Mouse (Mus musculus): ENCODE measurements around the gene Pla2g6. TPM values are rescaled to one million over a fixed set of nuclear protein-coding genes. Genes with fewer than 3 reads are reported as not detected.

The Pla2g6 gene
- polyA plus RNA-seq, 1 experiment from 2014 or later: 8.8 TPM

DNA sequence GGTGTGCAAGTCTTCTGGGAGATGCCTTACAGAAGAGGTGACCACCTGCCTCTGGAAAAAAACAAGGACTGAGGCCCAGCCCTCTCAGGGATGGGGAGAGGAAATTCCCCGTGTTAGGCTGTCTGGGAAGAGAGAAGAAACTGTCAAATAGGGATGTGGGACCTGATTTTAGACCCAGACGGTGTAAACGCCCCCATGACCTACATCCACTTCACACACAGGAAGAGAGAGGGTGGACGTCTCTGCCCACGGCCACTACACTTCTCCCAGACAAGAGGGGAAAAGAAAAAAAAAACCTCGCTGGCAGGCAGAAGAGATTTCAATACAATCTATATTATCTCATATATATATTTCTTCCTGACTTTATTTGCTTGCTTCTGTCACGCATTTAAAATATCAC, 32.2 kb upstream of the Pla2g6 start:
- H3K9me3 ChIP-seq (ENCODE audit: control insufficient read depth, low read length): no peaks in the 10 kb centered on the region
- no peaks in the 10 kb centered on the region for H3K27me3 ChIP-seq (ENCODE audit: control insufficient read depth, insufficient read depth, low read length)
- 36% methylated on average over 7 of the region's 7 CpGs for WGBS
- no peak overlapping the region for H3K27ac ChIP-seq (replicated peaks)
- H3K9ac ChIP-seq (ENCODE audit: low read length): no peak overlapping the region
- ATAC-seq (ENCODE audit: low FRiP score, low TSS enrichment): no peak
- no peak for TF ChIP-seq EP300 (optimal IDR thresholded peaks at IDR 0.05)
- no peak for TF ChIP-seq CTCF (IDR thresholded peaks at IDR 0.05; ENCODE audit: low read depth)
- H3K4me2 ChIP-seq (replicated peaks; ENCODE audit: low read depth): no peak overlapping the region
- peaks cover 13% of the 10 kb centered on the region; the same call in 1 of the 2 replicates for H3K36me3 ChIP-seq (ENCODE audit: control insufficient read depth, insufficient read depth, low read length)
- peaks cover 12% of the 10 kb centered on the region for H3K4me1 ChIP-seq (replicated peaks; ENCODE audit: control insufficient read depth, insufficient read depth)
- H3K4me3 ChIP-seq (ENCODE audit: low read depth, low read length): no peak overlapping the region
- no peak for DNase-seq (ENCODE audit: low spot score)

DNA sequence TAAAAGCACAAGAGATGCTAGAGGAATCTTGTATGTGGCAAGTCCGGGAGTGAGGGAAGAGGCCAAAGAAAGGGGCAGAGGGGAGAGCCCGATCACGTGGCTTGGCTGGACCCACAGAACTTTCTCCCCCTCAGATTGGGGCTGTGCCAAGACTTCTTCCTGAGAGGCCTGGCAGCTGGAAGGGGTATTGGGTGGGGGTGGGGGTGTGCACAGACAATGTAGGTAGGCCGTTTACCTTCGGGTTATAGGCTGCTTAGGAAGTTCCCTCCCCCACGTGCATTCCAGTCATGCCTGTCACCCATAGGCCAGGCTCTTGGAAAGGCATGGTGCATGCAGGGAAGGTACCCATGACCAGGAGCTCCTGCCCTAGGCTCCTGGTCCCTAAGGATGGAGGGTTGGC, 31.8 kb upstream of the Pla2g6 start:
- peak; percentile 18; the same call in 1 of the 2 replicates for ATAC-seq (ENCODE audit: low FRiP score, low TSS enrichment)
- Histone ChIP-seq H3K9ac (ENCODE audit: low read length) (0 out of 2 replicates have a peak overlapping the region, but pooled peaks have one; percentile 14), H3K4me2 (replicated peaks; ENCODE audit: low read depth) (no peak overlapping the region)

DNA sequence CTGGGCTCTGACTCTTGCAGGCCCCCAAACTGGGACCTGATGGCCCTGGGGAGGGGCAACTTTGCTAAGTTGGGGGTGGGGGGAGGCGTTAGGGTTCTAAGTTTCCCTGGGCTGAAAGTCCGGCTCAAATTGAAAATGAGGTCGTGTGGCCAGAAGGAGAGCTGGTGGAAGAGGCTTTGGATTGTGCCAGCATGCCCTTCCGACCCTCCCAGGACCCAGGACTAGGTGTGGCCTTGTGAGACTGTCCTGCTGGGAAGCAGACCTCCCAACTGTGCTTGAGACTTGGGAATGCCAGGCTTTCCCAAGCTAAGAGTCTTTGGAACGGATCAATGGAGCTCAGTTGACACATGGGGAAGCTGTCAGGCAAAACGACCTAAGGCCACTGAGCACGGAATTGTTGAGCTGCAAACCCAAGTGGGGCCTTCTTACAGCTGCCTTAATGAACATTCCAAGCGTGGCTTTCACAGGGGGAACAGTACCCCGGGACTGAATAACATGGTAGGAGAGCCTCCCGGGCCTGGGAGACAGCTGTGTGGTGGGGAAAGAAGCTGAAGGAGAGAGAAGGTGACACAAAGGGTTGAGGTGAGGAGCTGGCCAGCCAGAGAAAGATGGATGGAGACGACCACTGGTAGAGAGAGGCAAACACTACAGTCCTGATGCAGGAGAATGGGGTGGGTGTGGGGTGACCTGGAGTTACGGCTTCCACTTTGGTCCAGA, 29.9 kb upstream of the Pla2g6 start:
- WGBS: 36% methylated on average over 12 of the region's 12 CpGs
- Histone ChIP-seq H3K27me3 (ENCODE audit: control insufficient read depth, insufficient read depth, low read length) (no peaks in the 10 kb centered on the region), H3K9me3 (ENCODE audit: control insufficient read depth, low read length) (no peaks in the 10 kb centered on the region), H3K4me2 (replicated peaks; ENCODE audit: low read depth) (peak overlapping the region; percentile 93), H3K4me3 (ENCODE audit: low read depth, low read length) (no peak overlapping the region), H3K9ac (ENCODE audit: low read length) (peak overlapping the region; percentile 13; the same call in 1 of the 2 replicates), H3K4me1 (replicated peaks; ENCODE audit: control insufficient read depth, insufficient read depth) (peaks cover 12% of the 10 kb centered on the region), H3K36me3 (ENCODE audit: control insufficient read depth, insufficient read depth, low read length) (peaks cover 7% of the 10 kb centered on the region; the same call in 1 of the 2 replicates), H3K27ac (replicated peaks) (peak overlapping the region; percentile 87)
- ATAC-seq (ENCODE audit: low FRiP score, low TSS enrichment) (no peak), DNase-seq (ENCODE audit: low spot score) (no peak)
- TF ChIP-seq EP300 (optimal IDR thresholded peaks at IDR 0.05): no peak
- TF ChIP-seq CTCF (IDR thresholded peaks at IDR 0.05; ENCODE audit: low read depth): no peak

More for the DNA sequence above, 31.8 kb upstream of the Pla2g6 start:
- peak; percentile 63 for DNase-seq (ENCODE audit: low spot score)
- Histone ChIP-seq H3K27ac (replicated peaks) (no peak overlapping the region), H3K27me3 (ENCODE audit: control insufficient read depth, insufficient read depth, low read length) (no peaks in the 10 kb centered on the region), H3K4me3 (ENCODE audit: low read depth, low read length) (no peak overlapping the region), H3K36me3 (ENCODE audit: control insufficient read depth, insufficient read depth, low read length) (peaks cover 13% of the 10 kb centered on the region; the same call in 1 of the 2 replicates), H3K9me3 (ENCODE audit: control insufficient read depth, low read length) (no peaks in the 10 kb centered on the region), H3K4me1 (replicated peaks; ENCODE audit: control insufficient read depth, insufficient read depth) (peaks cover 12% of the 10 kb centered on the region)
- WGBS: 5% methylated on average over 6 of the region's 6 CpGs
- no peak for TF ChIP-seq CTCF (IDR thresholded peaks at IDR 0.05; ENCODE audit: low read depth)
- TF ChIP-seq EP300 (optimal IDR thresholded peaks at IDR 0.05): no peak

DNA sequence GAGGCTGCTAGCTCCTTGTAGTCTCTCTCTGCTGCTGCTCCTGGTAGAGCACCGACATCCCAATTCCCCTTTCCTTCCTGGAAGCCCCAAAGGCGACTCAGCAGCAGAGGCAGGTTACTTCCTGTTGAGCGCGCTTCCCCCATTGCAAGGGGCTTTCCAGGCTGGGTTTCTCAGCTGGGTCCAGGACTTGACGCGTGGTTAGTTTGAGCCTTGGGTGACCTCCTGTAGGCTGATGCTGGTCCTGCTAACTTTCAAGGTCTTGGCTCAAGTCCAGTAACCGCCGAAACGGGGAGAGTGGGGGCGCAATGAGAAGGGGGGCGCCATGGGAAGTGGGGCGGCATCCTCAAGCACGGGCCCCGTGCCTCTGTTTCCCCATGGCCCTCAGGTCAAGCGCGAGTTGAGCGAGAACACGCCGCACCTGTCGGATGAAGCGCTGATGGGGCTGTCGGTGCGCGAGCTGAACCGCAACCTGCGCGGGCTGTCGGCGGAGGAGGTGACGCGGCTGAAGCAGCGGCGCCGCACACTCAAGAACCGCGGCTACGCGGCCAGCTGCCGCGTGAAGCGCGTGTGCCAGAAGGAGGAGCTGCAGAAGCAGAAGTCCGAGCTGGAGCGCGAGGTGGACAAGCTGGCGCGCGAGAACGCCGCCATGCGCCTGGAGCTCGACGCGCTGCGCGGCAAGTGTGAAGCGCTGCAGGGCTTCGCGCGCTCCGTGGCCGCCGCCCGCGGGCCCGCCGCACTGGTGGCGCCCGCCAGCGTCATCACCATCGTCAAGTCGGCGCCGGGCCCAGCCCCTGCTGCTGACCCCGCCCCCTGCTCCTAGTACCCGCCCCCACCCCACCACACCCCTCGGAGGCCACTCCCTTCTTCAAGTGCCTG, 29.1 kb upstream of the Pla2g6 start:
- peak overlapping the region; percentile 63 for H3K9ac ChIP-seq (ENCODE audit: low read length)
- peak; percentile 95 for DNase-seq (ENCODE audit: low spot score)
- peaks cover 15% of the 10 kb centered on the region for H3K4me1 ChIP-seq (replicated peaks; ENCODE audit: control insufficient read depth, insufficient read depth)
- H3K9me3 ChIP-seq (ENCODE audit: control insufficient read depth, low read length): no peaks in the 10 kb centered on the region
- peaks cover 3% of the 10 kb centered on the region; the same call in 1 of the 2 replicates for H3K36me3 ChIP-seq (ENCODE audit: control insufficient read depth, insufficient read depth, low read length)
- no peaks in the 10 kb centered on the region for H3K27me3 ChIP-seq (ENCODE audit: control insufficient read depth, insufficient read depth, low read length)
- TF ChIP-seq CTCF (IDR thresholded peaks at IDR 0.05; ENCODE audit: low read depth): peak; percentile 52
- no peak for TF ChIP-seq EP300 (optimal IDR thresholded peaks at IDR 0.05)
- under 1% methylated on average over 53 of the region's 77 CpGs for WGBS
- ATAC-seq (ENCODE audit: low FRiP score, low TSS enrichment): peak; percentile 88
- H3K4me3 ChIP-seq (ENCODE audit: low read depth, low read length): peak overlapping the region; percentile 46
- peak overlapping the region; percentile 93 for H3K4me2 ChIP-seq (replicated peaks; ENCODE audit: low read depth)
- peak overlapping the region; percentile 87 for H3K27ac ChIP-seq (replicated peaks)

DNA sequence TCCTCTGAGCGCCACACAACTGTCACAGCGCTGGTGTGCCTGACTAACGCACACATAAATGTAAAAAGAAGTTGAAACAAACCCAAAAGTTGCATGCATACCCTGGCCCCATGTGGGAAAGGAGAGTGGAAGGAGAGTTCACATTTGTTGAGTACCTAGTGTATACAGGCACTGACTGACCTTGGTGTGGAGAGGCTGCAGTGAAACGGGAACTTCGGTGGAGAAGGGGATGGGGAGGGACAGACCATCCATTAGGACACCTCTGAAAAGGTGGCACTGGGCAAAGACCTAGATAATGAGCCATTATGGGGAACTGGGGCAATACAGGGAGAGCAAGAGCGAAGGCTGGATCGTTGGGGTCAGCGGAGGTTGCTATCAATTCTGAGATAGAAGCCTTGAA, 28.3 kb upstream of the Pla2g6 start:
- Histone ChIP-seq H3K4me1 (replicated peaks; ENCODE audit: control insufficient read depth, insufficient read depth) (peaks cover 20% of the 10 kb centered on the region), H3K4me2 (replicated peaks; ENCODE audit: low read depth) (peak overlapping the region; percentile 93), H3K9me3 (ENCODE audit: control insufficient read depth, low read length) (no peaks in the 10 kb centered on the region), H3K27me3 (ENCODE audit: control insufficient read depth, insufficient read depth, low read length) (no peaks in the 10 kb centered on the region), H3K9ac (ENCODE audit: low read length) (peak overlapping the region; percentile 63; the same call in 1 of the 2 replicates), H3K36me3 (ENCODE audit: control insufficient read depth, insufficient read depth, low read length) (no peaks in the 10 kb centered on the region), H3K27ac (replicated peaks) (0 out of 2 replicates have a peak overlapping the region, but pooled peaks have one; percentile 87), H3K4me3 (ENCODE audit: low read depth, low read length) (peak overlapping the region; percentile 46)
- TF ChIP-seq CTCF (IDR thresholded peaks at IDR 0.05; ENCODE audit: low read depth) (no peak), EP300 (optimal IDR thresholded peaks at IDR 0.05) (no peak)
- ATAC-seq (ENCODE audit: low FRiP score, low TSS enrichment) (no peak), DNase-seq (ENCODE audit: low spot score) (no peak)
- WGBS: 69% methylated on average over 8 of the region's 8 CpGs
